Mouse (Mus musculus) adipose tissue, adult 10 weeks (tissue): Measurements from ENCODE around the gene Abca15. TPM values are rescaled to one million over a fixed set of nuclear protein-coding genes. Genes with fewer than 3 reads are reported as not detected.

Experiments used
- polyA plus RNA-seq: library from polyadenylated mRNA; stranded (reverse); fragments of 350-450 nt; fragmentation: Illumina TruSeq; extraction: RNeasy Lipid Tissue Mini Kit (QIAGEN cat#74804); gene quantifications from one replicate; pipeline ENCODE4 v1.2.3, GENCODE M21; 2014; ENCODE audit warnings: low read depth, low replicate concordance

Abca15 gene
- polyA plus RNA-seq: 0.77 TPM

DNA sequence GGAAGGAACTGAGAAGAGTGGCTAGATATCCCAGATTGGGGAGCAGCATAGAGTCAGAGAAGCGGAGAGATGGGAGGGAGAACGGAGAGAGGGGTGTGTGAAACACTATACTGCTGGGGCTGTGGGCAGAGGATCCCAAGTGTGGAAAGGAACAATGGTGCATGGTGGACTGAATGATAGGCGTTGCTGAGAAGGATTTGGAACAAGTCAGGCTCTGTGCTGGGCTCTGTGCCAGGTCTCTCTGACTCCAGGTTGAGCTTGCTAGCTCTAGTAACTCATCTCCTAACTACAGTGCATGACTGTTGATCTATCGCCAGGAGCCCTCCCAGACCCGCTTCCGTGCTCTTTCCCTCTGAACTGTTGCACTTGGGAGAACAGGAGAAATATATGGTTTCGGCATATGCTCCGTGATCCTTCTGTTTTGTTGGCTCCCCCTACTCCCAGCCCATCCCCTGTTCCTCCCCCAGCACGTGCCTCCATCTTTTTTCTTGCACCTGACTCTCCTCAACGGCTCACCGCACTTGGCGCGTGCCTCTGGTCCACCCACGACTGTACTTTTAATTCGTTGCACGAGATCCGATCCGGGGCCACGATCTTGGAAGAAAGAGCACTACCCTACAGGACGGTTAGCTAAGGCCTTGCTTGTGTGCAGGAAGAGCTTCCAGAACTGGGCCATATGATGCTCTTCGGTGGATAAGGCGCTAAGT, at the start of gene Abca15:
Gene Abca15, plus strand, starts transcription at position 584 of the 707 bp plus-strand sequence.

DNA sequence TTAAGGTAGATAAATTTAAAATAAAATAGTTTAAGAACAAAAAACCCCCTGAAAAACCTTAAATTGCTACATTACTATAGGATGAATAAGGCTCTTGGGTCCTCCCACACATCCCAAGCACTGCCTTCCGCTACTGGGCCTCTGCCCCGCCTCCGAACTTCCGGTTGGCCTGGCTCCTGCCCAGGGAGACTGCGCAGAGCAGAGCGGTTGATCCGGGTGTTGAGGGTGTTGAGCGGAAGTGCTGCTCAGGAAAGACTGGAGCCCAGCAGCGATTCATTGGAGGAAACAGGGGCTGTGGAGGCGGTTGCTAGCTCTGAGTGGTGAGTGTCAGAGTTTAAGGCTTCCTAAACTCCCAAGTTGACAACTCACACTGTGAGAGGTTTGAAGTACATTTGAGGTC, 81.0 kb downstream of the Abca15 start, which contains the start of gene Abca16:
Gene Abca16, plus strand, starts transcription at position 201 of the 400 bp plus-strand sequence.

Other genes starting within 250 kb of the Abca15 start
- 2.8 TPM for gene Dnah3, start 233.4 kb upstream of the Abca15 start, polyA plus RNA-seq
- 76.1 TPM for gene Tmem159, start 226.3 kb upstream of the Abca15 start, polyA plus RNA-seq
- not detected for gene Zp2, start 183.4 kb upstream of the Abca15 start, polyA plus RNA-seq
- gene Anks4b, start 154.8 kb upstream of the Abca15 start, polyA plus RNA-seq: 2.4 TPM
- 1.8 TPM for gene Crym, start 126.6 kb upstream of the Abca15 start, polyA plus RNA-seq
- gene Abca14, start 124.7 kb upstream of the Abca15 start, polyA plus RNA-seq: 0.74 TPM
- 0.69 TPM for gene Abca16, start 81.0 kb downstream of the Abca15 start, polyA plus RNA-seq